Mouse (Mus musculus) ES-E14 (cell line): ENCODE results near the gene Tmem151a. TPM values are rescaled to one million over a fixed set of nuclear protein-coding genes. Genes with fewer than 3 reads are reported as not detected.

Source experiments
- DNase-seq: peaks from one replicate; pipeline ENCODE4 v3.0.0-alpha.2; 2013; ENCODE audit warnings: low read depth, low spot score
- H3K27ac ChIP-seq: 2 replicates; pipeline ENCODE4 v1.5.1; 2012; ENCODE audit warnings: low read depth, mild to moderate bottlenecking, low read length, moderate library complexity, mixed read lengths; ENCODE audit not compliant: poor library complexity, insufficient read depth, severe bottlenecking
- H3K36me3 ChIP-seq: 2 replicates; pipeline ENCODE4 v1.6.1; 2012; ENCODE audit warnings: mild to moderate bottlenecking, low read length, moderate library complexity, mixed read lengths; ENCODE audit not compliant: control insufficient read depth, poor library complexity, insufficient read depth, severe bottlenecking
- H3K4me1 ChIP-seq, 2 experiments: fragments of 150-350 bp in 1 of 2; sonication (generic) in 1 of 2; 2 replicates each; pipeline ENCODE4 v1.6.1; 2012; ENCODE audit warnings: low read length in 2 of 2, mild to moderate bottlenecking in 1 of 2, mixed read lengths in 1 of 2; ENCODE audit not compliant: control insufficient read depth in 2 of 2, insufficient read depth in 2 of 2, poor library complexity in 1 of 2
- H3K4me3 ChIP-seq, 2 experiments: fragments of 150-350 bp in 1 of 2; sonication (generic) in 1 of 2; 2 replicates each; pipeline ENCODE4 v1.5.1; 2012; ENCODE audit warnings: low read length in 2 of 2, low read depth in 1 of 2, mild to moderate bottlenecking in 1 of 2, mixed read lengths in 1 of 2; ENCODE audit not compliant: insufficient read depth in 1 of 2, poor library complexity in 1 of 2, severe bottlenecking in 1 of 2
- H3K9ac ChIP-seq: 2 replicates; pipeline ENCODE4 v1.6.1; 2012; ENCODE audit warnings: low read depth, mild to moderate bottlenecking, low read length, mixed read lengths; ENCODE audit not compliant: poor library complexity, insufficient read depth, severe bottlenecking
- H3K9me3 ChIP-seq: fragments of 150-350 bp; sonication (generic); 2 replicates; pipeline ENCODE4 v1.6.1; 2012; ENCODE audit warnings: low read depth, mild to moderate bottlenecking, low read length; ENCODE audit not compliant: control insufficient read depth, insufficient read depth
- CHD2 ChIP-seq: IDR thresholded peaks from 2 replicates; pipeline ENCODE4 v1.6.1; 2014; ENCODE audit warnings: mild to moderate bottlenecking, low read depth, low read length, inconsistent platforms
- HCFC1 ChIP-seq: IDR thresholded peaks from 2 replicates; pipeline ENCODE4 v1.6.1; 2012; ENCODE audit warnings: low read length, inconsistent platforms, borderline replicate concordance; ENCODE audit not compliant: insufficient read depth
- MAFK ChIP-seq: IDR thresholded peaks from 2 replicates; pipeline ENCODE4 v1.6.1; 2014; ENCODE audit warnings: mild to moderate bottlenecking, low read depth, low read length, inconsistent platforms; ENCODE audit not compliant: insufficient read depth
- ZC3H11A ChIP-seq: IDR thresholded peaks from 2 replicates; pipeline ENCODE4 v1.6.1; 2012; ENCODE audit warnings: low read depth, mild to moderate bottlenecking, inconsistent platforms, low read length, borderline replicate concordance
- ZNF384 ChIP-seq: IDR thresholded peaks from 2 replicates; pipeline ENCODE4 v1.6.1; 2012; ENCODE audit warnings: low read depth, low read length, inconsistent platforms
- in situ Hi-C, 2 experiments: fragments of 600-800 bp; cut with MboI; formaldehyde crosslinking; loops; one replicate each; pipeline ENCODE4 v1.15.1; 2025; ENCODE audit warnings: low sequenced_read_pairs in 2 of 2, inconsistent platforms in 1 of 2; ENCODE audit not compliant: unreplicated experiment in 2 of 2
- total RNA-seq: library from RNA; depleted of rRNA; stranded (reverse); fragments of 300-350 nt; gene quantifications from 2 replicates; pipeline ENCODE4 v1.2.3, GENCODE M21; 2012

The Tmem151a gene
- total RNA-seq, 1 experiment = 0.89 TPM

DNA sequence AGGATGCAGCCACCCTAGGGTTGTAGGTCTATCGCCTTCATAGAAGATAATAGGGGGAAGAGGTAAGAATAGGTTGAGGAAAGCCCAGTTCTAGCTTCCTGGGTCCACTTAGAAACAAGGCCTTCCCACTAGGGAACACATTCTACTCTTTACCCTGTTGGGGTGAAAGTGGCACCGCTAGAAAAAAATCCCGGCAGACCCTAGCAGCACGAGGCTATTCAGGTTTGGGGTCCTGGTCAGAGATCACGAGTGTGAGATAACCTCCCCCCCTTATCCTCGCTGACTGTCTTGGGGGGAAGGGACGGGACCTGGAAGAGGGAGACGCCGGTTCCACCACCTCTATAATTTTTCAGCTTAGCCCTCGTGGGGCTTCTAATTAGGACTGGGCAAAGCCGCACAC, 14.3 kb downstream of the Tmem151a start:
- in situ Hi-C loops = no loop called here
- Histone ChIP-seq H3K9ac (peak overlapping the region; percentile 59; the same call in 1 of the 2 replicates), H3K4me1 (peaks cover 7 to 25% of the 10 kb centered on the region in 2 experiments; a peak in 3 of 4 replicates), H3K36me3 (no peaks in the 10 kb centered on the region), H3K9me3 (no peaks in the 10 kb centered on the region), H3K27ac (peak overlapping the region; percentile 48; the same call in 1 of the 2 replicates), H3K4me3 (peak overlapping the region; percentile 48 to 68)
- TF ChIP-seq CHD2 (no peak), HCFC1 (no peak), MAFK (no peak), ZC3H11A (no peak), ZNF384 (no peak)
- no peak for DNase-seq

DNA sequence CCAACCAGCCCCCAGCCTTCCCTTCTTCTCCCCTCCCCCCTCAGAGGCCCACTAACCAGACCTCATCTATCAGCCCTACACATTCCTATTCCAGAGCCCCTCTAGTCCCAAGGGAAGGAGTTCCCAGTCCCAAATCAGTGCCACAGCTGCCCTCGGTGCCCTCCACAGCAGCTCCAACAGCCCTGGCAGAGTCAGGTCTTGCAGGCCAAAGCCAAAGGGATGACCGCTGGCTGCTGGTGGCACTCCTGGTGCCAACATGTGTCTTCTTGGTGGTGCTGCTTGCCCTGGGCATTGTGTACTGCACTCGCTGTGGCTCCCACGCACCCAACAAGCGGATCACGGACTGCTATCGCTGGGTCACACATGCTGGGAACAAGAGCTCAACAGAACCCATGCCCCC, 15.4 kb downstream of the Tmem151a start:
- no peak for DNase-seq
- H3K36me3 ChIP-seq = no peaks in the 10 kb centered on the region
- H3K27ac ChIP-seq = no peak overlapping the region
- no peak for TF ChIP-seq ZC3H11A
- TF ChIP-seq HCFC1 = no peak
- H3K9ac ChIP-seq = no peak overlapping the region
- H3K4me1 ChIP-seq = peaks cover 7 to 25% of the 10 kb centered on the region in 2 experiments; a peak in 3 of 4 replicates
- H3K9me3 ChIP-seq = no peaks in the 10 kb centered on the region
- in situ Hi-C loops = no loop called here
- no peak overlapping the region for H3K4me3 ChIP-seq

DNA sequence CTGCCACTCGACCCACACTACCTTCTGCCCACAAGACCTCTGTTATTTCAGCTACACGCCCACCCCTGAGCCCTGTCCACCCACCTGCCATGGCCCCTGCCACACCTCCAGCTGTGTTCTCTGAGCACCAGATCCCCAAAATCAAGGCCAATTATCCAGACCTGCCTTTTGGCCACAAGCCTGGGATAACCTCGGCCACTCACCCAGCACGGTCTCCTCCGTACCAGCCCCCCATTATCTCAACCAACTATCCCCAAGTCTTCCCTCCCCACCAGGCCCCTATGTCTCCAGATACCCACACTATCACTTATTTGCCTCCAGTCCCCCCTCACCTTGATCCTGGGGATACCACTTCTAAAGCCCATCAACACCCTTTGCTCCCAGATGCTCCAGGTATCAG, 15.8 kb downstream of the Tmem151a start:
- Histone ChIP-seq H3K9ac (no peak overlapping the region), H3K36me3 (no peaks in the 10 kb centered on the region), H3K4me3 (no peak overlapping the region), H3K4me1 (peaks cover 7 to 25% of the 10 kb centered on the region in 2 experiments; a peak in 3 of 4 replicates), H3K27ac (no peak overlapping the region), H3K9me3 (no peaks in the 10 kb centered on the region)
- no peak for DNase-seq
- no peak for TF ChIP-seq ZC3H11A
- TF ChIP-seq CHD2 = no peak
- TF ChIP-seq ZNF384 = no peak
- in situ Hi-C loops = no loop called here

DNA sequence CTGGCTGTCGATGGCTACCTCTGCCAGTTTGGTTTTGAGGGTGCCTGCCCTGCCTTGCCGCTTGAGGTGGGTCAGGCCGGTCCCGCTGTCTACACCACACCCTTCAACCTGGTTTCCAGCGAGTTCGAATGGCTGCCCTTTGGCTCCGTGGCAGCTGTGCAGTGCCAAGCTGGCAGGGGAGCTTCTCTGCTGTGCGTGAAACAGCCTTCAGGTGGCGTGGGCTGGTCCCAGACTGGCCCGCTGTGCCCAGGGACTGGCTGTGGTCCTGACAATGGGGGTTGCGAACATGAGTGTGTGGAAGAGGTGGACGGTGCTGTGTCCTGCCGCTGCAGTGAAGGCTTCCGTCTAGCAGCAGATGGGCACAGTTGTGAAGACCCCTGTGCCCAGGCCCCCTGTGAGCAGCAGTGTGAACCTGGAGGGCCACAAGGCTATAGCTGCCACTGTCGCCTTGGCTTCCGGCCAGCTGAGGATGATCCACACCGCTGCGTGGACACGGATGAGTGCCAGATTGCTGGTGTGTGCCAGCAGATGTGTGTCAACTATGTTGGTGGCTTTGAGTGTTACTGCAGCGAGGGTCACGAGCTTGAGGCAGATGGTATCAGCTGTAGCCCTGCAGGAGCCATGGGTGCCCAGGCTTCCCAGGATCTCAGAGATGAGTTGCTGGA, 16.6 kb downstream of the Tmem151a start:
- Histone ChIP-seq H3K4me3 (peak overlapping the region; percentile 60 to 61; a peak in 3 of 4 replicates), H3K27ac (no peak overlapping the region)

More for the DNA sequence above, 16.6 kb downstream of the Tmem151a start:
- DNase-seq = no peak
- Histone ChIP-seq H3K9ac (peak overlapping the region; percentile 38; the same call in 1 of the 2 replicates), H3K4me1 (peaks cover 7 to 25% of the 10 kb centered on the region in 2 experiments; a peak in 3 of 4 replicates), H3K36me3 (no peaks in the 10 kb centered on the region), H3K9me3 (no peaks in the 10 kb centered on the region)
- in situ Hi-C loops = no loop called here
- TF ChIP-seq ZNF384 = no peak
- TF ChIP-seq ZC3H11A = no peak
- no peak for TF ChIP-seq MAFK
- TF ChIP-seq HCFC1 = no peak
- TF ChIP-seq CHD2 = no peak
